Mouse (Mus musculus) retina, postnatal 7 days (tissue): ENCODE results near the gene Cand2.

Experiments
- DNase-seq: peaks from one replicate; pipeline ENCODE4 v3.0.0-alpha.2; 2012; ENCODE audit warnings: low read depth, low spot score

Cand2 gene

DNA sequence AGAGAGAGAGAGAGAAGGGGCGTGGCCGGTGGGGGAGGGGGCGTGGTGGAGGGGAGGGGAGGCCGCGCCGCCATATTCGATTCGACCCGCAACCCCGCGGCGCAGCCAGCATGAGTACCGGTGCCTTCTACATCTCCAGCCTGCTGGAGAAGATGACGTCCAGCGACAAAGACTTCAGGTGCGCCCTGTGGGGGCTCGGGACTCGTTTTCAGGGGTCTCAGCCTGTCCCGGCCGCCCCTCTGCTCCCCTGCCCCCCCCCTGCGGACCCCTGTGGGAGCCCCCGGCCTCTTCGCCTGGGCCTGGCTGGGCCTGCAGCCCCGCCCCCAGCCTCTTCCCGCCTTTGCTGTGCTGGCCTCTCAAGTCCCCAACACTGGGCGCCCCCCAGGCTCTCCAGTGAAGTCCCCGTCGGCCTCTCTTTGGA is at the start of gene Cand2:
Gene Cand2 (plus strand): TSS at position 38 of the 421 bp plus-strand sequence.
- peak; percentile 45 for DNase-seq

DNA sequence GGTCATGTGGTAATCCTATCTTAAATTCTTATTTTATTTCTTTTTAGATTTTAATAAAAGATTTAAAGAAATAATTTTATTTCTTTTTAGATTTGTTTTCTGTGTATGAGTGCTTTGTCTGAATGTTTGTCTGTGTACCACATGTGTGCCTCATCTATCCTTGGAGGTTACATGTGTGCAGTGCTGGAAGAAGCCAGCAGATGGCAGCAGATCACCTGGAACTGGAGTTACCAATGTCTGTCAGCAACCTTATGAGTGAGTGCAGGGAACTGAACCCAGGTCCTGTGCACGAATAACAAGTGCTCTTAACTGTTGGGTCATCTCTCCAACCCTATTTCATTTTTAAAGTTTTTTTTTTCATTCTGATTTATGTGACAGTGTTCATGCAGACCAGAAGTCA is 47.2 kb upstream of the Cand2 start:
- no peak for DNase-seq

DNA sequence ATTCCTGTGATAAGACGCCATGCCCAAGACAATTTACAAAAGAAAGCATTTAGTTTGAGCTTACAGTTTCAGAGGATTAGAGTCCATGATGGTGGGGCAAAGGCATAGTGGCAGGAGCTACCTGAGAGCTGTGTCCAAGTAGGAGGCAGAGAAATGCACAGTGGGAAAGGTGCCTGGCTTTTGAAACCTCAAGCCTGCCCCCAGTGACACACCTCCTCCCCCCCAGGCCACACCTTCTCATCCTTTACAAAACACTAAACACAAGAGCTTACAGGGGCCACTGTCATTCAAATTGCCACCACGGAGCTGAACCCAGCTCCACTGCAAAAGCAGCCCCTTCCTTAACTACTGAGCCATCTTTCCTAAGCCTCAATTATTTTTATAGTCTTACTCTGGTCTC is 46.8 kb upstream of the Cand2 start:
- DNase-seq, result no peak

DNA sequence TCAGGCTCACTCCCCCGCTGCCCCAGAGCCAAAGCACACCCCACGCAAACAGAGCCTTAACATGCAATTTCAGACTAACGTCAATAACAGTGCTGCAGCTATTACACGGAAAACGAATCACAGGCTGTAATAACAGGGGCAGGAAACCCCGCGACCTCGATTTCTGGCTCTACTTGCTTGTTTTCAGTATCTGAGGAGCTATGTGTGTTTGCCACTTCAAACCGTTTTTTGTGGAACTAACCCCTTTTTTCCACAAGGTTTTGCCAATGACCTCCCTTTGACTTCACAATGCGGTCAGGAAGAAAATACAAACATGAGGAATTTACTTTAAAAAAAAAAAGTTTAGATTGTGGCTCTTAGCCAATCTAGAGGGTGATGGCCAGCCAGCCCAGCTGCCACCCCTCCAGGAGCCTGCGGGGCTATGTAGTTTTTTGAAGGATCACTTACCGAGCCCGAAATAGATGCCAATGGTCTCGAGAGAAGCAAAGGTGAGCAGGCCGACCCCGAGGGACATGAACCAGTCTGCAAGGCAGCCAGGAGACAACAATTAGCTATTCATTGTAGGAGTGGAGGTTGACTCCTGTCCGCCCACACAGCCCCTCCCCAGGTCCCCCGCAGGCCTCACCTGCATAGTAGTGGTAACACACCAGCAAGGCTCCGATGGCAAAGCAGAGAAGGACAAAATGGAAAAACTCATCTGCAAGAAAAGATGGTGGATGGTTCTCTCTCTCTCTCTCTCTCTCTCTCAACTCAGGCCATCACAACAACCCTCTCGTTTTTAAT is 43.6 kb upstream of the Cand2 start:
- no peak for DNase-seq

DNA sequence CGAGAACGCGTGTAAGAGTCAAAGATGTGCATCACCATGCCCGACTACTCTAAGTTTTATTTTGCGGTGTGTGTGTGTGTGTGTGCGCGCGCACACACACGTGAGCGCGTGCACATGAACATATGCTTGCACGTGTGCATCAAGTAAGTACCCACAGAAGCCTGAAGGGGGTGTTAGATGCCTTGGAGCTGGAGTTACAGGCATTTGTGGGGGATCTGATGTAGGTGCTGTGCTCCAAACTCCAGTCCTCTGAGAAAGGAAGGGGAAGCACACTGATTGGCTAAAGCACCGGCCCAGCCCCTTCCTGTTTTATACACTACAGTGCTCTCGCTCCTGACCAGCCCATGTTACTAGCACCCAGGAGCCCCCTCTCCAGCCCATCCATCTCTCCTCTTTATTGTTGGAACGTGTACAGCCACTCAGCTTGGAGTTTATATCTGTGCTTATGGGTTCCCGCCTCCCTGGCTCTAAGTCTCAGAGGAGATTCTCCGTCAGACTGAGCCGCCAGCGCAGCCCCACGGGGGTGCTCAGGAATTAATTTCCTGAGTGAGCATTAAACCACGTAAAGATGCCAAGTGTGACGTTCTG is 41.9 kb upstream of the Cand2 start:
- no peak for DNase-seq

DNA sequence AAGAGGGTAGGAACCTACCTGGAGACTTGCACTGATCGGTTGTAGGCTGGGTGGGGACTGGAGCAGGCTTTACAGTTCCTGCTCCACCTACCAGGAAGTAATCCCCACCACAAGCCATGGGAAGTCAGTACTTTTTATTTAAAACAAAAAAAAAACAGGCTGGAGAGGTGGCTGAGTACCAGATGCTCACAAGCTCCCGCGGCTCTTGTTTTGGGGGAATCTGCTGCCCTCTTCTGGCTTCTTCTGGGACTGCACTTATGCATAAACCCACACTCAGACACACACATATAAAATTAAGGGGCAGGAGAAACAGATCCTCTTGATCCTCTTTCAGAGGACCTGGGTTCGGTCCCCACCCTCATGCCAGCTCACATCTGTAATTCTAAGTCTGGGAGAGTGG is 39.4 kb upstream of the Cand2 start:
- no peak for DNase-seq

DNA sequence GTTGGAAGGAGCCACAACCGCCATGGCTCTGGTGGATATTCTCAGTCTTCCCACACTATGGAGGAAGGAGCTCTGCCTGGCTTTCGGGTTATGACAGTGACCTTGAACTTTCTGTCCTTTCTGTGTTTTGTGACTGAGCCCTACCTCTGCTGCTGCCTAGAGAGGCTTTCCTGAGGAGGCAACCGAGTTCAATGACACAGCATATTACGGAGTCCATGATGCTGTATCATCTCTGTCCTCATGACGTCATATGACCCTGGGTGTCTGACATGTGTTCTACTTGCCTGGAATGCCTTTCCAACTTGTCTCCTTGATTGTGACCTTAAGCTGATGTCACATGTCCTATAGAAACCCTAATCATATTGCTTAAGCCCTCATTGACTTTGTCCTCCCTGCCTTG is 35.3 kb upstream of the Cand2 start:
- no peak for DNase-seq

DNA sequence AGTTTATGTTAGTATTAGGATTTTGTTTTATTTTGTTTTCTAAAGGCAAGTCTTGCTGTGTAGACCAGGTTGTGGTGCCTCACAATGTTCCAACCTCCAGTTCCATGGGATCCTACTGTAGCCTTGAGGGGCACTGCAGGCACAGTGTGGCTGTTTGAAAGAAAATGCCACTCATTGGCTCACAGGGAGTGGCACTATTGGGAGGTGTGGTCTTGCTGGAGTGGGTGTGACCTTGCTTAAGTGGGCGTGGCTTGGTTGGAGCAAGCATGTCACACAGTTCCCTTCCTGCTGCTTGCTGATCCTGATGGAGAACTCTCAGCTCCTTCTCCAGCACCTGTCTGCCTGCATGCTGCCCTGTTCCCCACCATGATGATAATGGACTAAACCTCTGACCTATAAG is 30.8 kb upstream of the Cand2 start:
- no peak for DNase-seq

DNA sequence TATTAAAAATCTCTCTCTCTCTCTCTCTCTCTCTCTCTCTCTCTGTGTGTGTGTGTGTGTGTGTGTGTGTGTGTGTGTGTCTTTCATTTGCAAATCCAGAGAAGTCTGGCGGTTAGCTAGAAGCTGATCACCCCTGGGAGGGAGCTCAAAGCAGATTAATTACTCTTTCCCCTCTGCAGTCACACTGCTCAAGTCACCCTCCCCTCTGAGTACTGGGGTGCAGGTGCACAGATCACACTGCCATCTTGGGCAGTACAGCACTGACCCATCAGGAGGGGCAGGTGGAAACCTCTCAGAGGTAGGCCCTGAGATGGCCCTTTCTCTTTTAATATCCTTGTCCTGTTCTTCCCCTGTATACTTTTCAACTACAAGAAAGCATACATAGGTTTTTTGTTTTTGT is 28.0 kb upstream of the Cand2 start:
- DNase-seq, result peak; percentile 16

DNA sequence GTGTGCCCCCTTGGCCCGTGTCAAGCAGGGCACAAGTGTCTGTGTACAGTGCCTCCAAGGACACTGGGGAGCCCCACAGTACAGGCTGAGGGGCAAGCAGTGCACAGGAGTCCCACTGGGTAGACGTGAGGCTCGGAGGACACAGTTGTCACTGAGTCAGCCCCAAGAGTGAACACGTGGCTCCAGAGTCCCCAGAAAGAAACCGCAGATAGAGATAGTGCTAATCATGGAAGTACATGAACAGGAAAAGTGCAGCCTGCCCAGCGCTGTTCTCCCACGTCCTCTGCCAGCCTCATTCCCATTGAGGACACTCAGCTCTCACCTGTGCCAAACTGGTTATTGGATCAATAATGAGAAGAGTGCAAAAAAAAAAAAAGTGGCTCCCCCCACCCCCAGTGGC is 18.8 kb upstream of the Cand2 start:
- no peak for DNase-seq

DNA sequence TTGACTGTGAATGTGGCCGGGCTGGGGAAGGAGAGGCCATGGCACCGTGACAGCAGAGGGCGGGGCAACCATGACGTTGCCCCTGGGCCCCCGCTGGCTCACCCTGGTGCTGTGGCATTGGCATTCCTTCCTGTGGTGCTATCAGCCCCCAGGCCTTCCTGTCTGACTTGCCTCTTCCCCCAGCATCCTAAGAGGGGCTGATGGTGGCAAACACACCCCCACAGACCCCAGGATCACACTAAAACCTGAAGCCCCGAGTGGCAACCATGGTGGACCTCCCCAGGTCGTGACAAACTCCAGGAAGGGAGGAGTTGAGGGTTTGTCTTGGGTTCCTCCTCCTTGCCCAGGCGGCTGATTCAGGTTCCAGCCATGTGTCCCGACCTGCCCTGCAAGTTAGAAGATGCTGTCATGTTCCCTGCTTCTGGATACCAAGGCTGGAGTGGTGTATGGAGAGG is 15.3 kb upstream of the Cand2 start:
- DNase-seq, result no peak

DNA sequence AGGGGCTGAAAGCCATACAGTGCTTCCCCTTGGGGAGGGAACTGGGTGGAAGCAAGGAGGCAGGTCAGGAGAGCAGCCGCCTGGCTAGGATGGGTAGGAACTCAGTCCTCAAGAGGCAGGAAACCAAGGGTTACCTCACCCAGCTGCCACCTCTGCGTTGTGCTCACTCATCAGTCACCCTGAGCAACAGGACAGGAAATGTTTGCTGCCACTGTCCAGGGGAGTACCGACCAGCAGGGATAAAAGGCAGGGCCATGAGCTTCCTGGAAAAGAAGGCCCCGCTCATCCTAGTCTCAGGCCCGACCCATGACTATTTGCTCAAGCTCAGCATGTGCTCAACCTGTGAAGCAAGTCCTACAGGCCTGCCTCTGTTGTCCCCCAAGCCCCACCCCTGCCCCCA is 14.9 kb upstream of the Cand2 start:
- DNase-seq, result no peak

DNA sequence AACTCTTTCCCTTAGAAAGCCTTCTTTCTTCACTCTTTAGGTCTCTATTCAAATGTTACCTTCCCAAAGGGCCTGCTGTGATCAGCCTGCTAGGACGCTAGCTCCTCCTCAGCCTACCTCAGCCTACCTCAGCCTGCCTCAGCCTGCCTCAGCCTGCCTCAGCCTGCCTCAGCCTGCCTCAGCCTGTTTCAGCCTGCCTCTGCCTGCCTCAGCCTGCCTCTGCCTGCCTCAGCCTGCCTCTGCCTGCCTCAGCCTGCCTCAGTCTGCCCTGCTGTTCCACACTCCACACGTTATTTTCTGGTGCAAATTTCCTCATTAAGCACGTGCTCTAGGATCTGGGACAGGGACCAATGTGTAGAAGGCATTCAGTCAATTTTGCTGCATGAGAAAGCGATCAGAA is 14.2 kb upstream of the Cand2 start:
- DNase-seq, result no peak

DNA sequence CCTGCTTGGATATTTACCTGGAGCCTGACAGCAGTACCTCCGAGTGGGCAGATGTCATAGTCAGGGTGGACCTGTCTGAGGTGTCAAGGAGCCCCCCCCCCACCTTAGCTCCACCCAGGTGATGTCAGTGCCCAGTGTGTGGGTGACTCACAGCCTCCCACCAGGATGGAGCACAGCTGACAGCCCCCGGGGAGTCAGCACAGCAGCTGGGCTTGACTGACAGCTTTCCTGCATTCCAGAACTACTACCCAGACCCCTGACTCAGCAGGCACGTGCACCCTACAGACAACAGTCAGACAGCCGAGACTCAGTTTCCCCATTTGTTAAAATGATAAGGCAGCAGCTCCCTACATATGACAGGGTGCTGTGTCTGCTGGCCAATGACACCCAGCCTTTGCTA is 13.4 kb upstream of the Cand2 start:
- DNase-seq, result no peak

DNA sequence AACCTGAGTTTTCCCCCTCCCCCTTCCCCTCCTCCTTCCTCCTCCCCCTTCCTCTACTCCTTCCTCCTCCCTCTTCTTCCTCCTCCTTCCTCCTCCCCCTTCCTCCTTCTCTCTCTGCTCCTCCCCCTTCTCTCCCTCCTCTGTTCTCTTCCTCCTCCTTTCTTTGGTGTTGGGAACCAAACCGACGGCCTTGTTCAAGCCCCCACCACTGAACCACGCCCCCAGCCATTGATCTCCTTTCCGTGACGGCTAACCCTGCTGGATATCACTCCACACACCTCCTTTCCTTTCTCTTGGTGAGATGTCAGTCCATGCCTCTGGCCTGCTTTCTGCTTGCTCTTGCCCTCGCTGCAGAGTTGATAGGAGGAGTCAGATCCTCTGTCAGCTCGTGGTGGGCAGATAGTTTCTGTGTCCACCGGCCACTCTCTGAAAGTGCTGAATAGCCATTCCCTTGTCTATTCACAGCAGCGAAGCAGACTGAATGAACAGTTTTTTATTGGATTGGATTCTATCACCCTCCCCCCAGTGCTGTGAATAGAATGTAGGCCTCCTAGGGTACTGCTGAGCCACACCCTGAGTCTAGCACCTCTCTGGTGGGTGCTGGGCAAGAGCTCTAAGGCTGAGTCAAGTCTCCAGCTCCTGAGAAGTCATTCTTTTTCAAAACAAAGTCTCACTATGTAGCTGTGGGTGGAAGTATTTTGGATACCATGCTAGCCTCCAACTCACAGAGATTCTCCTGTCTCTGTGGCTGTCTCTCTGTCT is 12.2 kb upstream of the Cand2 start, which contains the start of gene Tmem40:
Gene Tmem40 (minus strand): TSS at position 416 of the 762 bp plus-strand sequence.
- DNase-seq, result no peak

DNA sequence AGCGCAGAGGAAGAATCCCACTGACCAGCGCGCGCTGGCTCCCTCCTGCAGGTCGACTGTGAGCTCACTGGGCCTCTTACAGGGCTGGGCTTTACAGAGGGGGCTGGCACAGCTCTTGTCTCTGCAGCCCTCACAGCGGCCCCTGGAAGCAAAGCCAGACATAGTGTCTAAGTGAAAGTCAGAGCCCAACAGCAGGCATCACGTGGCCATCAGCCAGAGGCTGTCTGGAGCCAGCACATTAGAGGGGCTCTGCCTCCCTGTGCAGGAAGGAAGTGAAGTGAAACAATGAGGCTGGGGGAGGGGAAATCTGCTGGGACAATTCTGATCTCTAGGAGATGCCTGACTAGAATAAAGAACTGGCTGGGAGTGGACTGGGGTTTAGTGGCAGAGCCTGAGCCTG is 10.2 kb upstream of the Cand2 start:
- DNase-seq, result peak; percentile 11

DNA sequence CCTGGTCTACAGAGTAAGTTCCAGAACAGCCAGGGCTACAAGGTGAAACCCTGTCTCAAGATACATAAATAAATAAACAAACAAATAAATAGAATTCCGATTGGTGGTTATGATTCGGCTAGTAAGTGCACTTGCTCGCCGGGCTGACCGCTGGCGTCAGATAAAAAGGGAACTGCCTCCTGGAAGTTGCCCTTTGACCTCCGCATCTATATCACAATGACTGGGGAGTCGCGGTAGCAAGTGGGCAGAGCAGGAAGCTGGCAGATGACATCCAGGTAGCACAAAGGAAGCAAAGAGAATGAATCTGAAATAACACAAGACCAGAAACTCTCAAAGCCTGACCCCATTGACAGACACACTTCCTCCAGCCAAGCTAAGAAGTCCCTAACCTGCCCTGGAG is 7.0 kb upstream of the Cand2 start:
- DNase-seq, result no peak

DNA sequence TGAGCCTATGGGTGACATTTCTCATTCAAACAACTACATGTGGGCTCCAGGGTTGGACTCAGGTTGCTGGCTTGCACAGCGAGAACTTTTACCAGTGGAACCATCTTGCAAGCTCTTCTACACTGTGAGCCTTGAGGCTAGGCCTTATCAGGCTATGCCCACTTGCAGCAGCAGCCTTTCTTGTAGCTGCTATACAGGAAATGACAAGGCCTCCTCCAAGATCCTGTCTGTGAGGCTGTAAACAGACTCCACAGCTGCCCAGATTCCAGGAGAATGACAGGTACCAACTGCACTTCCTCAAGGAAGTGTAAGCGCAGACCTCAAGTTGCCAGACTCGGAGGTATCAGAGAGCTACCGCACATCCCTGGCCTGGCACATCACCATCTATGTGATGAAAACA is 6.1 kb upstream of the Cand2 start:
- no peak for DNase-seq

DNA sequence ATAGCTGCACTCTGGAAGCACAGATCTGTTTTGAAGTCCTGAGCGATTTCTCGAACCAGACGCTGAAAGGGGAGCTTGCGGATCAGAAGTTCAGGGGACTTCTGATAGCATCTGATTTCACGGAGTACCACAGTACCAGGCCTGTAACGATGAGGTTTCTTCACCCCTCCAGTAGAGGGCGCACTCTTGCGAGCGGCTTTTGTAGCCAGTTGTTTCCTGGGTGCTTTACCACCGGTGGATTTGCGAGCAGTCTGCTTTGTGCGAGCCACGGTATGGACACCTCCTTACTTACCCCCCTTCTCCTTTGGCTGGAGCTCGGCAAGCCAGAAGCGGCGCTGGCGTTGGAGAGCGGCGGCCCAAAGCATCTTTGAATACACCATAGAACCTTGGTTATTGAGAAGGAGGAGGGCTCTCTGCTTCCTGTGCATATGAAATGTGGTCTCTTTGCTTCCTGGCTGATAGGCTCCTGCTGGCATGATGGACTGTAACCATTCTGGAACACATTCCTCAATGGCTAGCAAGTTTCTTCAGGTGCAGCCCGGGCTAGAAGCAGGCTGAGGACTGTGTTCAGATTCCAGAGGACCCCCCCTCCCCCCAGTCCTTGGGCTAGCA is 4.2 kb upstream of the Cand2 start:
- no peak for DNase-seq

DNA sequence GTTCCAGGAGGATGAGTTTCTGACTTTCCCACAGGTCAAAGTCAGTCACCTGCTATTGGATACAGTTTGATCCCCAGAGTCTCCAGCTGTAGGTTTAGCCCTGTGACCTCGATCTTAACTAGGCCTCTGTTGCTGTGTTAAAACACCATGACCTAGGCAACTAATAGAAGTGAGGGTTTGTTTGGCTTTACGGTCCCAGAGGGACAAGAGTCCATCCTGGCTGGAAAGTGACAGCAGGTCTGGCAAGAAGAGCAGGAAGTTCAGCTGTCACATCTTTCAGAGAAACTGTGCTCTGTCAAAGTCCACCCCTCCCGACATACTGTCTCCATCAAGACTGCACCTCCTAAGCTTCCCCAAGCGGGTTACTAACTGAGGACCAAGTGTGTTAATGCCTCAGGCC is 3.5 kb upstream of the Cand2 start:
- DNase-seq, result no peak

DNA sequence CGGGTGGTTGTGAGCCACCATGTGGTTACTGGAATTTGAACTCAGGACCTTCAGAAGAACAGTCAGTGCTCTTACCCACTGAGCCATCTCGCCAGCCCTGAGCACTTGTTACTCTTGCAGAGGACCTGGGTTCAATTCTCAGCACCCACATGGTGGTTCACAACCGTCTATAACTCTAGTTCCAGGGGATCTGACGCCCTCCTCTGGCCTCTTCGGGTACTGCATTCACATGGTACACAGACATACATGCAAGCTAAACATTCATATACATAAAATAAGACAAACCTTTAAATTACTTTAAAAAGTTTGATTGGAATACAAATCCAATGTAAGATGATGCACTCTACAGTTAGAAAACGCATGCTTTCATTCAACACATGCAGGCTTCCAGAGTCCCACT is 2.1 kb upstream of the Cand2 start:
- DNase-seq, result no peak

DNA sequence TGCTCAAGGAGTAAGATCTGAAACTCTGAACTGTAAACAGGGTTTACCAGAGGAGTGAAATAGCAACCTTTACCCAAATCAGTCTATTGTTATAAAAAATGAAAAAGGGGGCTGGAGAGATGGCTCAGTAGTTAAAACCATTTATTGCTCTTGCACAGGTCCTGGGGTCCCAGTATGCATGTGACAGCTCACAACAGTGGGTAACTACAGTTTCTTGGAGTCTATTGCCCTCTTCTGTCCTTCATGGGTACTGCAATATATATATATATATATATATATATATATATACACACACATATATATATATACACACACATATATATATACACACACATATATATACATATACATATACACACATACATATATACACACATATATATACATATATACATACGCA is 1.7 kb upstream of the Cand2 start:
- DNase-seq, result no peak
